Mouse (Mus musculus) heart, embryonic 13.5 days (tissue): ENCODE data around the gene Rab3c. TPM values are rescaled to one million over a fixed set of nuclear protein-coding genes. Genes with fewer than 3 reads are reported as not detected.

Source experiments
- ATAC-seq: fragments of 200-750 bp; cut with Nextera tagmentation; 2 replicates; pipeline ENCODE4 v1.8.0; 2017; ENCODE audit warnings: moderate TSS enrichment; ENCODE audit not compliant: insufficient number of reproducible peaks, low FRiP score, low TSS enrichment; ENCODE audit errors: extremely low read depth
- H3K27ac ChIP-seq: fragments of 300-500 bp; sonication (generic); replicated peaks from 2 replicates; pipeline ENCODE4 v1.5.1; 2015; ENCODE audit warnings: moderate library complexity, mild to moderate bottlenecking, inconsistent platforms
- H3K27me3 ChIP-seq: fragments of 300-500 bp; sonication (generic); replicated peaks from 2 replicates; pipeline ENCODE4 v1.6.1; 2015; ENCODE audit warnings: mild to moderate bottlenecking, inconsistent platforms
- H3K36me3 ChIP-seq: fragments of 300-500 bp; sonication (generic); 2 replicates; pipeline ENCODE4 v1.6.1; 2015; ENCODE audit warnings: mild to moderate bottlenecking, inconsistent platforms
- H3K4me1 ChIP-seq: fragments of 300-500 bp; sonication (generic); 2 replicates; pipeline ENCODE4 v1.6.1; 2015; ENCODE audit warnings: inconsistent platforms
- H3K4me2 ChIP-seq: fragments of 300-500 bp; sonication (generic); 2 replicates; pipeline ENCODE4 v1.6.1; 2015; ENCODE audit warnings: inconsistent platforms, mild to moderate bottlenecking, moderate library complexity
- H3K4me3 ChIP-seq: fragments of 300-500 bp; sonication (generic); 2 replicates; pipeline ENCODE4 v1.5.1; 2015; ENCODE audit warnings: moderate library complexity, mild to moderate bottlenecking, inconsistent platforms
- H3K9ac ChIP-seq: fragments of 300-500 bp; sonication (generic); 2 replicates; pipeline ENCODE4 v1.6.1; 2015; ENCODE audit warnings: inconsistent platforms, mild to moderate bottlenecking, moderate library complexity
- H3K9me3 ChIP-seq: fragments of 300-500 bp; sonication (generic); 2 replicates; pipeline ENCODE4 v1.6.1; 2016; ENCODE audit warnings: inconsistent platforms
- WGBS: fragments of 180-500 bp; shearing (Covaris S2); methylation state at CpG from one replicate; pipeline ENCODE4 v1.1.7; 2015; ENCODE audit warnings: mixed read lengths; 5-methylcytosine and 5-hydroxymethylcytosine counted together
- polyA plus RNA-seq: library from polyadenylated mRNA; unstranded; fragments of >200 nt; fragmentation: Nextera tagmentation; extraction: Ambion mirVana; gene quantifications from 2 replicates; pipeline ENCODE4 v1.2.1, GENCODE M21; 2015

Gene Rab3c
- polyA plus RNA-seq, 1 experiment from 2014 or later: 0.41 TPM

DNA sequence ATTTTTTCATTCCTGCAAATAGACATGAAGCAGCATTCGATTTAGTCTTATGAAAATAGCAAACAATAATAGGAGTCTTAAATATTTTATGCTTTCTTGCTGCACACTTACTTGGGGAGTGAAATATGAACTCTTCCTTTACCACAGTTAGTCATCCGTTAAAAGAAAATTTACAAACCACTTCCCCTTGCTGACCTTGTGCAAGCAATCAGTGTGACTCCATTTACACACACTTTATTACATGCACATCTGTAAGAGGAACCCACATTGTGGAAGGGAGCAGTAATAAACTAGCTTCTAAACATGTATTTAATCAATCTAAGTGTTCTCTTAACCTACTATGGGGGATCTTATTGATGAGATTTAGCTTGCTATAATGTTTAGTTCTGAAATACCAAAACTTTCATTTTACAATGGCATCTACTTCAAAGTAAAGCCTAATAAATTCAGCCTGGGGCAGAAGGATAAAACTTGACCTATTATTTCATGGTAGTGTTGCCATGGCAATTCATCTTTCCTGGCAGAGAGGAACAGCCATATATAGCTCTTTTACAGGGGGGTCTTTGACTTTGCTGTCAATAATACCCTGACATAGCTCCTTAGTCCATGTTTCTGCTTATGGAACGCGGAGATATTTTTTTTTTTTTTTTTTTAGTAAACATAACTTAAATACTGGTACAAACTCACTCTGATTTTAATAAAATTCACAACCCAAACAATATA, 95.7 kb downstream of the Rab3c start:
- Histone ChIP-seq H3K36me3 (no peaks in the 10 kb centered on the region), H3K4me2 (no peak overlapping the region), H3K27ac (no peak overlapping the region), H3K27me3 (no peaks in the 10 kb centered on the region), H3K4me3 (no peak overlapping the region), H3K9me3 (no peaks in the 10 kb centered on the region), H3K4me1 (no peaks in the 10 kb centered on the region), H3K9ac (no peak overlapping the region)
- WGBS: 73% methylated on average over 4 of the region's 4 CpGs
- no peak for ATAC-seq

DNA sequence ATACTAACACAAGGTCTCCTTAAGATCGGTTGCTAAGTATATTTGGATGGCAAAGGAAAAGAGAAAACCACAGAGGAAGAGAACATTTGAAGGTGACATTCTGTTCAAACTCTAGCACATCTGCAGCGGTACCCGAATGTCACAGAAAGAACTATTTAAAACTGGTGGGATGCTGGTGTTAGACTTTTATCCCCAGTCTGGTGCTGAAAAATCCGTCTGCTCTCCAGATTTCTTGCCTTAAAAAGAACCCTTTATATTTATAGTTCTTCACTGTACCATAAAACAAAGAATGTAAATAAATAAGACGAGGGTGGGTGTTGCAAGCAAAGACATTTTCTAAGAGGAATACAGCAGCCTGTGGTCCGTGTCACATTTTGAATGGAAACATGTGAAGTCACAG, 105.1 kb downstream of the Rab3c start:
- H3K4me3 ChIP-seq: no peak overlapping the region
- 69% methylated on average over 6 of the region's 6 CpGs for WGBS
- no peaks in the 10 kb centered on the region for H3K36me3 ChIP-seq
- no peaks in the 10 kb centered on the region for H3K27me3 ChIP-seq
- no peaks in the 10 kb centered on the region for H3K4me1 ChIP-seq
- no peak overlapping the region for H3K27ac ChIP-seq
- no peak overlapping the region for H3K4me2 ChIP-seq
- H3K9ac ChIP-seq: no peak overlapping the region
- H3K9me3 ChIP-seq: no peaks in the 10 kb centered on the region
- ATAC-seq: no peak

DNA sequence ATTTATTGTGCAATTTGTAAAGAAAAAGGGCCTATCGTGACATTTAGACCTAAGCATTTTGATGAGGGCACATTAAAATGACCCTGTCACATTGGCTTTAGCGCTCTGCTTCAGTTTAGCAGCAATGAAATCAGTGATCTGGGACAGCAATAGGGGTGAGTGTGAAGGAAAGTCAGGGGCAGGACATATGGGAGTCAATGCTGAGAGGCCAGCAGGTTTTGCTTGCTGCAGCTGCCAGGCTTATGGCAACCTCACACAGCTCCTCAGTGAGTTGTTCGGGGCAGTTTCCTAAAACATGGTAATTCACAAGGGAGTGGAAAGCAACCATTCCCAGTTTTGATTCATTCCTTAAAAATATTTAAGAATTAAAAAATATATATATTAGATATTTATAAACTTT, 111.1 kb downstream of the Rab3c start:
- Histone ChIP-seq H3K4me3 (no peak overlapping the region), H3K27ac (no peak overlapping the region), H3K36me3 (no peaks in the 10 kb centered on the region), H3K4me2 (no peak overlapping the region), H3K4me1 (no peaks in the 10 kb centered on the region), H3K9ac (no peak overlapping the region), H3K27me3 (no peaks in the 10 kb centered on the region), H3K9me3 (no peaks in the 10 kb centered on the region)
- WGBS: 87% methylated on average over 3 of the region's 3 CpGs
- ATAC-seq: no peak

DNA sequence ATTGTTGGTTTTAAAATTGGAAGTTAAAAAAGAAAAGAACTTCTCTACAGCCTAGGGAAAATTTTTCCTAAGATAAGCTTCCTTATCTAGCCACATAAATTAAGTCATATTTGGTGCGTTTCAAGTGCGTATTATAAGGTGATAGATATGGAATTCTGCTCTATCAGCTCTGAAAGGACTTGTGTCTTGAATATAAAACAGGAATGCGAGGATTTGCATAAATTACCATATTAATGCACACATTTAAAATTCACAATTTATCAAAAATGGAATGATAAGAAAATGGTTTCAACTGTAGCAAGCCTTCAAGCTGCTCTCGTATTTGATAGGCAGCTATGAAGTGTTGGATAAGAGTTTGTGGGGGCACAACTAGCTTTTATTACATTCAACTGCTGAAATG, 111.6 kb downstream of the Rab3c start:
- no peak overlapping the region for H3K9ac ChIP-seq
- no peak for ATAC-seq
- H3K9me3 ChIP-seq: no peaks in the 10 kb centered on the region
- H3K36me3 ChIP-seq: no peaks in the 10 kb centered on the region
- no peak overlapping the region for H3K4me3 ChIP-seq
- no peak overlapping the region for H3K4me2 ChIP-seq
- no peaks in the 10 kb centered on the region for H3K4me1 ChIP-seq
- no peak overlapping the region for H3K27ac ChIP-seq
- 65% methylated on average over 4 of the region's 4 CpGs for WGBS
- H3K27me3 ChIP-seq: no peaks in the 10 kb centered on the region

DNA sequence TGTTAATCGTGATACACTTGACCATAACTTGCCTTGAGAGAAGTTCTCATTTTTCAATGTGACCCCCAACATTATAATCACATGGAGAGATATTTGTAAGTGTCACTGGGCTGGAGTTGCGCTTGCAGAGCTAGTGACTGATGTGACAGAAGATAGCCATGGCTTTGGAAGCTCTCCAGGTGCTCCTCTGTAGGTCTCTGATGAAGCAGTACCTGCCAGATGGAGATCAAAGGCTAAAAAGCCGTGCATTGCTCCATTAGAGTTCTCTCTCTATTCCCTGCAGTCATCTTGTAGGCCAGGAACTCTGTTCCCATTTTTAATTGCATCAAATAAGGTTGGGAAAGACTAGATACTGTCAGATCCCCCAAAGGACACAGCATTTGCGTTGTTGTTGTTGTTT, 112.2 kb downstream of the Rab3c start:
- H3K36me3 ChIP-seq: no peaks in the 10 kb centered on the region
- 71% methylated on average over 4 of the region's 4 CpGs for WGBS

DNA sequence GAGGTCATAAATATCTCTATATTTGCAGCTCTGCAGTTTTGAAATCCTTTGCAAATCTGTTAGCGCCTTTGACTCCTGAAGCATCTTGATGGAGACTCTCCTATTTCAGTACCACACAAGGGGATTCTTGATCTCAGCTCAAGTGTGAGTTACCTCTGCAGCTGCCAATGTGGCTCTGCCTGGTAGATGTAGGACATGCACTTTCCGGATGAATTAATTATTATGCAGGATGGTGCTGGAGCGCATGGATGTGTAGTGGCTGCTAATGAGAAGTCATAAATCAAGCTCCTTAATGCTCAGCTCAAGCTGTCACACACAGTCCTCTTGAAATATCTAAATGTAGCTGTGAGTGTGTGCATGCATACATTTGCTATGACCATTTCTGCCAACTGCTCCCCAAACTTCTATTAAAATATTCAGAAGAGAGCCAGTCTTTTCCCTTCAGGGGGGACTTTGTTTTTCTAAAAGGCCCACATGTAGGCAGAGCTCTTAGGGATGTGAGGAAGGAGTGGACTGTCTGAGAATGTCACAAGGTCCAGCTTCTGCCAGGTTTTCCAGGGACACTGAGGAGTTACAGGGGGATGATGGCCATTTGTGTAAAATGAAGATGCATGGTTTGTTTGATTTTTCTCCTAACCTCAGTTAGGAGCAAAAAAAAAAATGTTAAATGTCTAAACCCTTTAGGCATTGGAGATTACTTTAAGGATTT, 114.0 kb downstream of the Rab3c start:
- Histone ChIP-seq H3K27me3 (no peaks in the 10 kb centered on the region), H3K9ac (no peak overlapping the region), H3K4me1 (no peaks in the 10 kb centered on the region), H3K4me2 (no peak overlapping the region), H3K4me3 (no peak overlapping the region), H3K36me3 (no peaks in the 10 kb centered on the region), H3K9me3 (no peaks in the 10 kb centered on the region), H3K27ac (no peak overlapping the region)
- 89% methylated on average over 3 of the region's 3 CpGs for WGBS
- no peak for ATAC-seq

More for the DNA sequence above, 112.2 kb downstream of the Rab3c start:
- H3K27ac ChIP-seq: no peak overlapping the region
- H3K4me1 ChIP-seq: no peaks in the 10 kb centered on the region
- H3K4me3 ChIP-seq: no peak overlapping the region
- no peak overlapping the region for H3K9ac ChIP-seq
- no peaks in the 10 kb centered on the region for H3K9me3 ChIP-seq
- H3K27me3 ChIP-seq: no peaks in the 10 kb centered on the region
- no peak for ATAC-seq
- no peak overlapping the region for H3K4me2 ChIP-seq

DNA sequence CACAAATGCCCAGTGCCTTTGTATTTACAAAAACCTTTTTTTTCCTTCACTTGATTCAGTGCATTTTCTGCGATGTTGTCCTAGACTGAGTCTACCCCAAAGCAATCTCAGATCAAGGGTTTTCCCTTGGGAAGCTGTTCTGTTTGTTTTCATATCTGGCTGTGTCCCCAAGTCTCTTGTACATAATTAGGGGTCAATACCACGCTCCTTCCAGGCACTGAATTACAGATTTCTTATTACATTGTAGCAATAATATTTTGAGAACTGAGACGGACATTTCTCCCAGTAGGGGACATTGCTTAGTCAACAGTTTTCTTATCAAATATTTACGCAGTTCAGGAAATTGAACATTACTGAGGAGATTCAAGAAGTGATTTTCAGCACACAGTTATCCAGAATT, 120.8 kb downstream of the Rab3c start:
- H3K36me3 ChIP-seq: no peaks in the 10 kb centered on the region
- WGBS: 60% methylated on average over 4 of the region's 4 CpGs
- H3K4me1 ChIP-seq: no peaks in the 10 kb centered on the region
- H3K27me3 ChIP-seq: no peaks in the 10 kb centered on the region
- H3K9me3 ChIP-seq: no peaks in the 10 kb centered on the region
- H3K27ac ChIP-seq: no peak overlapping the region
- no peak for ATAC-seq
- no peak overlapping the region for H3K4me3 ChIP-seq
- H3K9ac ChIP-seq: no peak overlapping the region
- no peak overlapping the region for H3K4me2 ChIP-seq

DNA sequence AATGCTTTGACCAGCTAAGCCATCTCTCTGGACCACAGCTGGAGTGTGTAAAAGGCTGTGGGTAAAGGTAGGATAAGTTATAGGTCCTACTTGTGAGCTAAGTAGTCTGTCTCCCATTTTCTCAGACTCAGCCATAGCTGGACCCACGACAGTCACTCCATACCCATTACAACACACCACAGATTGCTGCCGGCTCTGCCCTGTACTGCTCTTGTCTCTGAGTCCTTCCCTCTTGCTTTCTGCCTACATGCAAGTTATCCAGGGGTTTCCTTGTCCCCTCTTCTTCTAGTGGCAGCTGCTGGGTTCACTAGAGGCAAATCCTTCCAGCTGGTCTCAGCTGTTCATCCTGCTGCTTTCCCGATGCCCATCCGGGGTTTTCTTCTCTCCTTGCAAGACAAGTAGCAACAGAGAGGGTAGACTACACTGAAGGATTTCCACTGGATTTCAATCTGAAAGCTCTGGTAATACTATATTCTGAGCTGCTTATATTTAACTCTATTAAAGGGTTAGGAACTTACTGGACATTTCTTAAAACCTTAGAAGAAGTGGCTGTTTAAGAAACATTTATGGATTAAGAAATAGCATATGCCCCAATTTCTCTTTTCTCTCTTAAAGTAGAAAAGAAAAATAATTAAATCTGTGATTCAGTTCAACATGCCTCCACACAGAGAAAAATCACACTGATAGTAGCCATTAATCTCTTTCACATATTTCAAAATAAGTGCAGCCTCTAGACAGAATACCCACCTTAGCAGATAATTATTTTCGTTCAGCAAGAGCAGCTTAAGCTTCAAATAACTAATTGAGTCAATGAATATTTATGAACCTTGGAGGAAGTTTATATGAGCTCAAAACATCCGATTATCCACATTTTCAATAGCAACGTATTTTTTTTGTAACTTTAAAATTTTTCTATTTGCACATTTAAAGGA, 121.9 kb downstream of the Rab3c start:
- no peak for ATAC-seq
- Histone ChIP-seq H3K9ac (no peak overlapping the region), H3K4me1 (no peaks in the 10 kb centered on the region), H3K4me3 (no peak overlapping the region), H3K27ac (no peak overlapping the region), H3K27me3 (no peaks in the 10 kb centered on the region), H3K9me3 (no peaks in the 10 kb centered on the region), H3K4me2 (no peak overlapping the region), H3K36me3 (no peaks in the 10 kb centered on the region)
- 63% methylated on average over 7 of the region's 7 CpGs for WGBS

DNA sequence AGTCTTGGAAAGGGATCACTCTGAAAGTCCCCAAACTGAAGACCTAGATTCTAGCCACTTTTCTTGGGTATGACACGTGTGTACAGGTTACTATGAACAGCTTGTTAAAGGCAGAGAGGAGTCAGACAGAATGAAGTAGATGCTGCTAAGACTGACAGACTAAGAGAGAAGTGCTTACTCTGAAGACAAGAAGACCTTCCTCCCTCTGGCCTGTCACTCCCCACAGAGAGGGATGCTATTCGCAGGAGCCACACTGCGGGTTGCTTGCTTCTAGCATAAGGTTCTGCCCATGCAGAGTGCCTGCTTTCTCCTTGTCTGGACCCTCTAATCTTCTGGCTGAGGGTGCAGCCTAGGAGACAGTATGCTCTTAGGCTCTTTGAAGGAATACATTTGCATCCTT, 135.3 kb downstream of the Rab3c start:
- no peak overlapping the region for H3K27ac ChIP-seq
- H3K4me1 ChIP-seq: no peaks in the 10 kb centered on the region
- no peaks in the 10 kb centered on the region for H3K36me3 ChIP-seq
- 52% methylated on average over 3 of the region's 3 CpGs for WGBS
- H3K27me3 ChIP-seq: no peaks in the 10 kb centered on the region
- no peak for ATAC-seq
- H3K9me3 ChIP-seq: no peaks in the 10 kb centered on the region
- no peak overlapping the region for H3K4me2 ChIP-seq
- H3K9ac ChIP-seq: no peak overlapping the region
- H3K4me3 ChIP-seq: no peak overlapping the region

DNA sequence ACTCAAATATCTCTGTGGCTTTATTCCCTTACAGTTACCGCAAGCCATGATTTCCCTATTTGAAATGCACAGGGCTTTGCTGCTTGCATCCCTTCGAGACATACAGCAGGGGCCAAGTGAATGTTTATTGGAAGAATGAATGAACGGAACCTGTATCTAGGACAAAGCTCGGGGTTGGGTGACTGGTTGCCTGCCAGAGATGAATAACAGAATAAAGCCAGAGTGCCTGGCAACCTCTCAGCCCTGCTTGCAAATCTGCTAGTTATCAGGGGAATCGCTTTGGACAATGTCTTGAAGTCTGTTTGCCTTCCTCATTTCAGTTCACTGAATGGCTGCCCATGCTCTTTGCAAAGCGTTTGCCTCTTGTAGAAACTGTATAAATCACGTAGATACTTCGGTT, 135.8 kb downstream of the Rab3c start:
- H3K9ac ChIP-seq: no peak overlapping the region
- no peak overlapping the region for H3K4me3 ChIP-seq
- H3K27ac ChIP-seq: no peak overlapping the region
- H3K4me1 ChIP-seq: no peaks in the 10 kb centered on the region
- WGBS: 60% methylated on average over 8 of the region's 8 CpGs
- H3K9me3 ChIP-seq: no peaks in the 10 kb centered on the region
- H3K36me3 ChIP-seq: no peaks in the 10 kb centered on the region
- no peaks in the 10 kb centered on the region for H3K27me3 ChIP-seq
- ATAC-seq: no peak
- H3K4me2 ChIP-seq: no peak overlapping the region

DNA sequence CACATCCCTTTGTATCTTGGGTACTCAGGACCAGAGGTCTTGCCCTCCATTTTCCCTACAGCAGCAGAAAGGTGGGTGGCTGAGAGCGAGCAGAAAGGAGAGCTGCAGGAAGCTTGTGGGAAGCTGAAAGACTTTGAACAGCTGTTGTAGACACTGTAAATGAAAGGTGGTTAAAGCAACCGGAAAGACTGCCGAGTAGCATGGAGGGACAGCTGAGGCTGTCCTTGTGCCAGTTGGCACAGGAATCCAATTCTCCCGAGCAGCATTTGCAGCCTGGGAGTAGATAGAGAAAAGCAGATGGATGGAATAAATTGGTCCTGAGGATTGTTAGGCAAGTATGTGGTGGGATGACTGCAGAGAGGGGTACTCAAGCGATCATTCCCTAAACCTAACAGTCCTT, 141.5 kb downstream of the Rab3c start:
- peaks cover 4% of the 10 kb centered on the region; the same call in 1 of the 2 replicates for H3K4me1 ChIP-seq
- 59% methylated on average over 5 of the region's 5 CpGs for WGBS
- H3K36me3 ChIP-seq: no peaks in the 10 kb centered on the region
- no peak for ATAC-seq
- 0 out of 2 replicates have a peak overlapping the region, but pooled peaks have one; percentile 1 for H3K4me2 ChIP-seq
- no peaks in the 10 kb centered on the region for H3K9me3 ChIP-seq
- no peak overlapping the region for H3K4me3 ChIP-seq
- no peak overlapping the region for H3K9ac ChIP-seq
- H3K27ac ChIP-seq: no peak overlapping the region
- H3K27me3 ChIP-seq: no peaks in the 10 kb centered on the region
